Mouse (Mus musculus): ENCODE results near the gene Olfr410.

Gene Olfr410

GRCm38 (mm10) chr11:74337931-74338330 lies at the start of gene Olfr410:
Olfr410 (minus strand) TSS chr11:74338031.
- no peak for DNase-seq (ENCODE audit: low spot score)

GRCm38 (mm10) chr11:74387203-74387602 lies 49.4 kb upstream of the Olfr410 start:
- DNase-seq (ENCODE audit: low spot score), result no peak

- DNase-seq (ENCODE audit: low spot score), result no peak
Observed at GRCm38 (mm10) chr11:74385674-74386073, 47.8 kb upstream of the Olfr410 start.

GRCm38 (mm10) chr11:74379166-74379873 lies 41.5 kb upstream of the Olfr410 start:
- DNase-seq (ENCODE audit: low spot score), result no peak

- DNase-seq (ENCODE audit: low spot score), result peak; percentile 57
Observed at GRCm38 (mm10) chr11:74376847-74377246, 39.0 kb upstream of the Olfr410 start.

DNA sequence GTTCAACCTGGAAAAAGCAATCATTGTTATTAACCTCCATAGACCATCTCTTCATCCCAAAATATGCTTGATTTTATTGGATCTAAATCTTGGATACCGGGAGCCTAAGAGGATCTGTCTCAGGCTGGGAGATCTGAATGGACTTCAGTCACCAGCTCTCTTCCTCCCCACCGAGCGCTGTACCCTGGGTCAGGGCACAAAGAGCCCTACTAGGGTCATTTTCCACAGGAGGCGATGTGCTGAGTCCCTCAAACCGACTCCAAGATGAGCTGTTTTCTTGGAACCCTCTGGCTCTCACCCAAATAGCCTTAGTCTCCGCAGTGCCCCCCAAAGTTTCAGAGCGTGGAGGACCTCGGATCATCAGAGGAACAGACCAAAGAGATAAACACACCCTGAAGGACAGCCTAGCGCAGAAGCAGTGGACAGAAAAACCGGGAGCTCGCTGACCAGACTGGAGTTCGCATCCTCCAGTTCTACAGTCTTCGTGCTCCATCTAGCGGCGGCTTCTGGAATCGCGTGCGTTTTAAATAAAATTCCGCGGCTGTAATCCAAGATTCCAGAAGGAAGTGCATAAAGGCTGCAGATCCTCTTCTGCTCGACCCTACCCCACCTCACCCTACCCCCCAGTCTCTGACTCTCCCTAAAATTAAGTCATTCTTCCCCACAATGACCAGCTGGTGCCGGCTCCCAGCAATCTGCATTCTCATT lies 33.7 kb upstream of the Olfr410 start:
- DNase-seq (ENCODE audit: low spot score), result peak; percentile 80

- DNase-seq (ENCODE audit: low spot score), result no peak
Observed at GRCm38 (mm10) chr11:74361769-74362168, 23.9 kb upstream of the Olfr410 start, which contains the start of gene Olfr412. Olfr412 (plus strand) TSS chr11:74362069.

- DNase-seq (ENCODE audit: low spot score), result no peak
Observed at GRCm38 (mm10) chr11:74352550-74352949, 14.7 kb upstream of the Olfr410 start, which contains the start of gene Olfr411. Olfr411 (minus strand) TSS chr11:74352650.

GRCm38 (mm10) chr11:74328781-74329180 lies 9.1 kb downstream of the Olfr410 start:
- DNase-seq (ENCODE audit: low spot score), result no peak

GRCm38 (mm10) chr11:74326044-74326443 lies 11.8 kb downstream of the Olfr410 start:
- DNase-seq (ENCODE audit: low spot score), result no peak

DNA sequence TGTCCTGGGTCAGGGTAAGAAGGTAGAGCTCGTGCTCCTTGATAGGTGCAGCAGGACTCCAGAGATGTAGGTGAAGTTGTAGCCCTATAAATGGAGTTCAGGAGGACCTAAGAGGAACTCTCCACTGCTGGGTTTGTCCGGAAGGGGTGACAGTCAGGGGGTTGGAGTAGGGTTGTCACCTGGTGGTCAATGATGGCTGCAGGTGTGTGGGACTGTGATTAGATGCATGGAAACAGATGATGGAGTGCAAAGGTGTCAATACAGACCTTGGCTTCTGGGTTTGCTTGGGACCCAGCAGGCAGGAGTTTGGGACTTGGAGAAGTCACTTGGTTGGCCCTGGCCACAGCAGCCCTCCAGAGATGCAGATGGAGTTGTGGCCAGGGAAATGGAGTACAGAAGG lies 50.6 kb downstream of the Olfr410 start:
- no peak for DNase-seq (ENCODE audit: low spot score)

GRCm38 (mm10) chr11:74283436-74283835 lies 54.4 kb downstream of the Olfr410 start, which contains the start of gene Olfr59:
Olfr59 (plus strand) TSS chr11:74283736.
- DNase-seq (ENCODE audit: low spot score), result no peak

Measured in embryo, embryonic 10 days (tissue).